Mouse (Mus musculus) granulocyte monocyte progenitor cell, adult 5-6 weeks (primary cell): ENCODE measurements around the gene Mup10. TPM values are rescaled to one million over a fixed set of nuclear protein-coding genes. Genes with fewer than 3 reads are reported as not detected.
"Not testable (repeated sequence)": the region's sequence is repeated elsewhere in the genome, so short reads cannot be mapped to it uniquely, and the experiment has no call there.

ENCODE experiments used
- ATAC-seq: replicated peaks from 2 replicates; pipeline ENCODE4 v1.8.0; 2016; ENCODE audit warnings: mild to moderate bottlenecking, moderate TSS enrichment, inconsistent platforms; ENCODE audit not compliant: poor library complexity, severe bottlenecking
- total RNA-seq, 2 experiments: library from RNA; stranded (forward) in 1 of 2; stranded (reverse) in 1 of 2; fragments of 200-712, 200-1000 nt in 1 of 2; fragments of >200 nt in 1 of 2; fragmentation: Nextera tagmentation in 1 of 2; gene quantifications; 2 replicates each; pipeline ENCODE4 v1.2.3; 2014 to 2017

Gene Mup10
- total RNA-seq (2014; fragmentation: Nextera tagmentation) (not detected in 2 replicates), total RNA-seq (2017) (not detected in 2 replicates)

- not testable (repeated sequence) for ATAC-seq
These were observed at the start of gene Mup10 for GRCm38 (mm10) chr4:60582099-60582498. Gene Mup10, minus strand, starts transcription at chr4:60582199.

Other genes with a start within 250 kb of the Mup10 start
- gene Mup9, start 160.2 kb downstream of the Mup10 start, total RNA-seq (2014; fragmentation: Nextera tagmentation) = not detected in 2 replicates
- not detected in 2 replicates for gene Mup9, start 160.2 kb downstream of the Mup10 start, total RNA-seq (2017)
- gene Mup1, start 80.2 kb downstream of the Mup10 start, total RNA-seq (2014; fragmentation: Nextera tagmentation) = not detected in 2 replicates
- gene Mup1, start 80.2 kb downstream of the Mup10 start, total RNA-seq (2017) = not detected in 2 replicates
- gene Mup11, start 80.2 kb upstream of the Mup10 start, total RNA-seq (2014; fragmentation: Nextera tagmentation) = not detected in 2 replicates
- not detected in 2 replicates for gene Mup11, start 80.2 kb upstream of the Mup10 start, total RNA-seq (2017)
- gene Mup12, start 159.1 kb upstream of the Mup10 start, total RNA-seq (2014; fragmentation: Nextera tagmentation) = not detected in 2 replicates
- not detected in 2 replicates for gene Mup12, start 159.1 kb upstream of the Mup10 start, total RNA-seq (2017)
- gene Mup22, start 239.3 kb upstream of the Mup10 start, total RNA-seq (2014; fragmentation: Nextera tagmentation) = not detected in 2 replicates
- not detected in 2 replicates for gene Mup22, start 239.3 kb upstream of the Mup10 start, total RNA-seq (2017)